In the genomic region with DNA sequence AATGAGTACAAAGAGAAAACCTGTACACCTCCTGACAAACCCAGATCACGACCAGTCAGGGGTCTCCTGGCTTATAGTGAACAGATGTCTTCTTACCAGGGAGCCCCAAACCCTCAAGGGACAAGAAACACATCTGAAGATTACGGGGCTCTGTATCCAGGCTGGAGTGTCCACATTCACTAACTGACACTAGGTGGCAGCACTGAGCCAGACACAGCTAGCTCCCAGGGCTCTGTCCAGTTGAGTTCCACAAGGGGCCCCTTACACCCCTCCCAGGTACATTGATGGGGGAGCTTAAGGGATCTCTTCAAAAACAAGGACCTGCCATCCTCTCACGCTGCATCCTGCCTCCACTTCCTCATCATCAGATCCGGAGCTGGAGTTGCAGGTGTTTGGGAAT, we compare ENCODE assay signal across 9 mouse cellular contexts. TPM values are rescaled to one million over a fixed set of nuclear protein-coding genes. Genes with fewer than 3 reads are reported as not detected.
DNase-seq lines count a peak whose midpoint lies in the region; ATAC-seq and TF ChIP-seq lines count a peak whose summit lies in the region.
"Had no signal": no experiment of that assay in that cellular context is flagged by ENCODE, and none has a peak within 500 bp of the region (broad histone marks: within the 10 kb centered on the region; RNA-seq: fewer than 3 reads in every experiment).

No protein-coding gene starts in this region.

- no peak for TF ChIP-seq POLR2A in thymus, adult 2 months (IDR thresholded peaks at IDR 0.05; ENCODE audit: control insufficient read depth, extremely low read depth, insufficient read depth, low read length, poor library complexity)

- WGBS in liver, embryonic 11.5 days: 17% methylated on average over 4 of the region's 4 CpGs
- WGBS in neural tube, embryonic 13.5 days: 15% methylated on average over 4 of the region's 4 CpGs
- WGBS in thymus, adult 2 months: 34% methylated on average over 4 of the region's 4 CpGs

- H3K36me3 ChIP-seq in liver, embryonic 11.5 days (ENCODE audit: control insufficient read depth, insufficient read depth, low read length): peaks cover 14% of the 10 kb centered on the region
- H3K36me3 ChIP-seq in neural tube, embryonic 13.5 days: peaks cover 35% of the 10 kb centered on the region
- peaks cover 22% of the 10 kb centered on the region for H3K36me3 ChIP-seq in thymus, adult 2 months (ENCODE audit: control insufficient read depth, insufficient read depth, low read length)

- H3K4me1 ChIP-seq in liver, embryonic 11.5 days (replicated peaks; ENCODE audit: control insufficient read depth, insufficient read depth, low read length): peaks cover 17% of the 10 kb centered on the region
- peaks cover 86% of the 10 kb centered on the region for H3K4me1 ChIP-seq in neural tube, embryonic 13.5 days (replicated peaks)
- peaks cover 21% of the 10 kb centered on the region for H3K4me1 ChIP-seq in thymus, adult 2 months (replicated peaks; ENCODE audit: control insufficient read depth, insufficient read depth, low read length)

- H3K4me2 ChIP-seq in liver, embryonic 11.5 days: no peak overlapping the region
- no peak overlapping the region for H3K4me2 ChIP-seq in neural tube, embryonic 13.5 days
- H3K4me2 ChIP-seq: embryonic facial prominence, embryonic 15.5 days had no signal

- no peak; the same call in 1 of the 2 replicates for ATAC-seq in liver, embryonic 11.5 days (replicated peaks; ENCODE audit: low FRiP score)
- ATAC-seq in neural tube, embryonic 13.5 days (ENCODE audit: low read depth): no peak

- H3K9me3 ChIP-seq in liver, embryonic 11.5 days (ENCODE audit: control insufficient read depth, low read length): no peaks in the 10 kb centered on the region
- no peaks in the 10 kb centered on the region for H3K9me3 ChIP-seq in neural tube, embryonic 13.5 days
- H3K9me3 ChIP-seq: embryonic facial prominence, embryonic 15.5 days had no signal

- TF ChIP-seq CTCF in gastrocnemius, adult 2 months (IDR thresholded peaks at IDR 0.05): peak; percentile 95
- peak; percentile 69; the same call in 1 of the 2 replicates for TF ChIP-seq CTCF in thymus, adult 2 months (IDR thresholded peaks at IDR 0.05; ENCODE audit: borderline replicate concordance, control insufficient read depth, extremely low read depth, insufficient read depth, low read length, poor library complexity)

- H3K27me3 ChIP-seq in liver, embryonic 11.5 days (replicated peaks; ENCODE audit: control insufficient read depth, insufficient read depth, low read length): peaks cover 2% of the 10 kb centered on the region; the same call in 1 of the 2 replicates
- H3K27me3 ChIP-seq in neural tube, embryonic 13.5 days: no peaks in the 10 kb centered on the region
- no peaks in the 10 kb centered on the region for H3K27me3 ChIP-seq in thymus, adult 2 months (ENCODE audit: control insufficient read depth, insufficient read depth, low read length)
- H3K27me3 ChIP-seq: embryonic facial prominence, embryonic 15.5 days had no signal

- H3K4me3 ChIP-seq in gastrocnemius, adult 2 months: no peak overlapping the region
- H3K4me3 ChIP-seq in liver, embryonic 11.5 days (ENCODE audit: low read depth, low read length): no peak overlapping the region
- H3K4me3 ChIP-seq in neural tube, embryonic 13.5 days: no peak overlapping the region
- no peak overlapping the region for H3K4me3 ChIP-seq in thymus, adult 2 months (ENCODE audit: control insufficient read depth, insufficient read depth, low read length)
- H3K4me3 ChIP-seq: embryonic facial prominence, embryonic 15.5 days had no signal

- intact Hi-C loops in gastrocnemius, adult 2 months (cut with DNase I): loop anchor here (2.0 to 5.0 kb wide), 3 partner anchors 52 to 252 kb away; no protein-coding TSS in a partner anchor

- no peak overlapping the region for H3K9ac ChIP-seq in liver, embryonic 11.5 days (ENCODE audit: low read depth, low read length)
- H3K9ac ChIP-seq in neural tube, embryonic 13.5 days: peak overlapping the region; percentile 41; the same call in 1 of the 2 replicates
- H3K9ac ChIP-seq: embryonic facial prominence, embryonic 15.5 days had no signal

- no peak overlapping the region for H3K27ac ChIP-seq in gastrocnemius, adult 2 months
- no peak overlapping the region for H3K27ac ChIP-seq in liver, embryonic 11.5 days (ENCODE audit: low read depth, low read length)
- no peak overlapping the region for H3K27ac ChIP-seq in neural tube, embryonic 13.5 days (replicated peaks)
- H3K27ac ChIP-seq in thymus, adult 2 months (ENCODE audit: control insufficient read depth, insufficient read depth, low read length): no peak overlapping the region
- H3K27ac ChIP-seq: embryonic facial prominence, embryonic 15.5 days had no signal

- peak; percentile 41 to 49 for DNase-seq in urinary bladder, adult 18-20 months (ENCODE audit: low spot score in 2 of 2)
- no peak for DNase-seq in urinary bladder, adult 2 months (ENCODE audit: low spot score)
- peak; percentile 84 for DNase-seq in cerebellum, adult 9-11 months
- peak; percentile 78 for DNase-seq in gastrocnemius, adult 2 months
- peak; percentile 59 to 75 for DNase-seq in kidney, adult 8-10 months
- DNase-seq in liver, embryonic 11.5 days (ENCODE audit: low spot score): peak; percentile 72
- peak; percentile 71 for DNase-seq in thymus, adult 2 months

RNA-seq across cellular contexts. Expression of a gene that starts 3.6 kb away (rescaled TPM):
- 0.47 and 0.87 TPM in 2 replicates for polyA plus RNA-seq in urinary bladder, adult 2 months (2012; rRNA removed)
- total RNA-seq in gastrocnemius, adult 2 months (2021): under 1 TPM; 0.22 to 0.38 TPM
- polyA plus RNA-seq in liver, embryonic 11.5 days (2014; fragmentation: Nextera tagmentation; extraction: Ambion mirVana): not detected in 2 replicates
- 0.90 TPM in 1 of 2 replicates, not detected in the other for polyA plus RNA-seq in neural tube, embryonic 13.5 days (2015; fragmentation: Nextera tagmentation; extraction: Ambion mirVana)
- polyA plus RNA-seq in thymus, adult 2 months (2012; rRNA removed): 0.55 TPM in 1 of 2 replicates, not detected in the other

RNA-seq across cellular contexts. Expression of a gene that starts 4.1 kb away (rescaled TPM):
- 86.2 and 94.3 TPM in 2 replicates for polyA plus RNA-seq in urinary bladder, adult 2 months (2012; rRNA removed)
- total RNA-seq in gastrocnemius, adult 2 months (2021): 10 to 100 TPM in 1 of 2 experiments, 1 to 10 TPM in 1; 8.4 to 12.6 TPM
- polyA plus RNA-seq in liver, embryonic 11.5 days (2014; fragmentation: Nextera tagmentation; extraction: Ambion mirVana): 16.3 and 16.8 TPM in 2 replicates
- 39.8 and 42.0 TPM in 2 replicates for polyA plus RNA-seq in neural tube, embryonic 13.5 days (2015; fragmentation: Nextera tagmentation; extraction: Ambion mirVana)
- polyA plus RNA-seq in thymus, adult 2 months (2012; rRNA removed): 136 and 145 TPM in 2 replicates

RNA-seq across cellular contexts. Expression of a gene that starts 25.8 kb away (rescaled TPM):
- 1.9 and 4.4 TPM in 2 replicates for polyA plus RNA-seq in urinary bladder, adult 2 months (2012; rRNA removed)
- 1 to 10 TPM in 1 of 2 experiments, under 1 TPM in 1; 0.46 to 1.0 TPM for total RNA-seq in gastrocnemius, adult 2 months (2021)
- 0.27 and 0.43 TPM in 2 replicates for polyA plus RNA-seq in liver, embryonic 11.5 days (2014; fragmentation: Nextera tagmentation; extraction: Ambion mirVana)
- polyA plus RNA-seq in neural tube, embryonic 13.5 days (2015; fragmentation: Nextera tagmentation; extraction: Ambion mirVana): 19.9 and 22.1 TPM in 2 replicates
- 1.2 and 1.4 TPM in 2 replicates for polyA plus RNA-seq in thymus, adult 2 months (2012; rRNA removed)

RNA-seq across cellular contexts. Expression of a gene that starts 52.7 kb away (rescaled TPM):
- polyA plus RNA-seq in urinary bladder, adult 2 months (2012; rRNA removed): 40.5 and 45.8 TPM in 2 replicates
- total RNA-seq in gastrocnemius, adult 2 months (2021): 1 to 10 TPM; 4.2 to 6.2 TPM
- polyA plus RNA-seq in liver, embryonic 11.5 days (2014; fragmentation: Nextera tagmentation; extraction: Ambion mirVana): 25.0 and 28.6 TPM in 2 replicates
- 69.7 and 72.1 TPM in 2 replicates for polyA plus RNA-seq in neural tube, embryonic 13.5 days (2015; fragmentation: Nextera tagmentation; extraction: Ambion mirVana)
- polyA plus RNA-seq in thymus, adult 2 months (2012; rRNA removed): 51.2 and 51.3 TPM in 2 replicates
